Mouse (Mus musculus) thymus, postnatal 14 days (tissue): ENCODE measurements around the gene Zmat3.
A peak's percentile ranks its signal among the peaks of the same experiment; 100 is the strongest.

Source experiments
- DNase-seq: peaks from one replicate; pipeline ENCODE4 v3.0.0; 2021

Zmat3 gene

GRCm38 (mm10) chr3:32365546-32366245, at the start of gene Zmat3:
Gene Zmat3 (minus strand): TSS chr3:32366014.
- peak; percentile 93 for DNase-seq

GRCm38 (mm10) chr3:32414381-32414780, 48.6 kb upstream of the Zmat3 start:
- DNase-seq, result no peak

GRCm38 (mm10) chr3:32412502-32413044, 46.8 kb upstream of the Zmat3 start:
- DNase-seq, result no peak

- no peak for DNase-seq
Observed at GRCm38 (mm10) chr3:32408811-32409273, 43.0 kb upstream of the Zmat3 start.

GRCm38 (mm10) chr3:32406804-32407203, 41.0 kb upstream of the Zmat3 start:
- no peak for DNase-seq

GRCm38 (mm10) chr3:32405699-32406098, 39.9 kb upstream of the Zmat3 start:
- DNase-seq, result no peak

- no peak for DNase-seq
Observed at GRCm38 (mm10) chr3:32402990-32403885, 37.4 kb upstream of the Zmat3 start.

- no peak for DNase-seq
Observed at GRCm38 (mm10) chr3:32401591-32401990, 35.8 kb upstream of the Zmat3 start.

GRCm38 (mm10) chr3:32399931-32400330, 34.1 kb upstream of the Zmat3 start:
- no peak for DNase-seq

GRCm38 (mm10) chr3:32399381-32399780, 33.6 kb upstream of the Zmat3 start:
- DNase-seq, result no peak

GRCm38 (mm10) chr3:32398623-32399022, 32.8 kb upstream of the Zmat3 start:
- no peak for DNase-seq

- no peak for DNase-seq
Observed at GRCm38 (mm10) chr3:32398175-32398538, 32.3 kb upstream of the Zmat3 start.

GRCm38 (mm10) chr3:32397461-32398174, 31.8 kb upstream of the Zmat3 start, which contains the start of gene Pik3ca:
Gene Pik3ca (plus strand): TSS chr3:32397671.
- peak; percentile 74 for DNase-seq

GRCm38 (mm10) chr3:32396794-32397460, 31.1 kb upstream of the Zmat3 start:
- peak; percentile 97 for DNase-seq

- DNase-seq, result peak; percentile 61
Observed at GRCm38 (mm10) chr3:32395771-32396551, 30.1 kb upstream of the Zmat3 start.

GRCm38 (mm10) chr3:32393986-32394385, 28.2 kb upstream of the Zmat3 start:
- DNase-seq, result no peak

GRCm38 (mm10) chr3:32392841-32393240, 27.0 kb upstream of the Zmat3 start:
- DNase-seq, result no peak

GRCm38 (mm10) chr3:32381556-32381955, 15.7 kb upstream of the Zmat3 start:
- DNase-seq, result no peak

- DNase-seq, result peak; percentile 37
Observed at GRCm38 (mm10) chr3:32379891-32380290, 14.1 kb upstream of the Zmat3 start.

GRCm38 (mm10) chr3:32373236-32373635, 7.4 kb upstream of the Zmat3 start:
- DNase-seq, result no peak

GRCm38 (mm10) chr3:32372470-32372869, 6.7 kb upstream of the Zmat3 start:
- DNase-seq, result no peak

- DNase-seq, result no peak
Observed at GRCm38 (mm10) chr3:32371957-32372356, 6.1 kb upstream of the Zmat3 start.
